In genomic region chr10:99538639-99539038, GRCm38 (mm10) we compare ENCODE assay signal across 29 mouse cellular contexts.
DNase-seq lines count a peak whose midpoint lies in the region; ATAC-seq and TF ChIP-seq lines count a peak whose summit lies in the region.
"Had no signal": no experiment of that assay in that cellular context is flagged by ENCODE, and none has a peak within 500 bp of the region (broad histone marks: within the 10 kb centered on the region; RNA-seq: fewer than 3 reads in every experiment).

No protein-coding gene starts in this region.

- no peak overlapping the region for H3K4me2 ChIP-seq in midbrain, embryonic 14.5 days (ENCODE audit: low read length)
- peak overlapping the region; percentile 38 for H3K4me2 ChIP-seq in myocyte (ENCODE audit: low read depth)
- H3K4me2 ChIP-seq: heart, embryonic 12.5 days; intestine, embryonic 15.5 days; liver, embryonic 12.5 days had no signal

- TF ChIP-seq POLR2A in myocyte (IDR thresholded peaks at IDR 0.05; ENCODE audit: insufficient read length, low read depth), result no peak

- H3K27me3 ChIP-seq in midbrain, embryonic 10.5 days (ENCODE audit: low read depth, poor library complexity, severe bottlenecking), result no peaks in the 10 kb centered on the region
- H3K27me3 ChIP-seq in midbrain, embryonic 14.5 days (ENCODE audit: control insufficient read depth, insufficient read depth, low read length), result no peaks in the 10 kb centered on the region
- no peaks in the 10 kb centered on the region for H3K27me3 ChIP-seq in C2C12 (ENCODE audit: control insufficient read depth, insufficient read depth, insufficient read length)
- H3K27me3 ChIP-seq in myocyte (ENCODE audit: control insufficient read depth, insufficient read depth, insufficient read length), result no peaks in the 10 kb centered on the region
- H3K27me3 ChIP-seq: heart, embryonic 12.5 days; intestine, embryonic 15.5 days; liver, embryonic 12.5 days had no signal

- no peak overlapping the region for H3K4me3 ChIP-seq in midbrain, embryonic 10.5 days
- no peak overlapping the region for H3K4me3 ChIP-seq in midbrain, embryonic 14.5 days (replicated peaks; ENCODE audit: low read depth, low read length)
- H3K4me3 ChIP-seq in C2C12 (ENCODE audit: insufficient read depth, poor library complexity, severe bottlenecking) (no peak overlapping the region), myocyte (no peak overlapping the region)
- H3K4me3 ChIP-seq: gastrocnemius, adult 2 months; heart, adult 2 months; heart, embryonic 12.5 days; intestine, embryonic 15.5 days; liver, embryonic 12.5 days had no signal

- no peaks in the 10 kb centered on the region for H3K36me3 ChIP-seq in midbrain, embryonic 10.5 days
- no peaks in the 10 kb centered on the region for H3K36me3 ChIP-seq in midbrain, embryonic 14.5 days (ENCODE audit: control insufficient read depth, insufficient read depth, low read length)
- H3K36me3 ChIP-seq in C2C12 (ENCODE audit: control insufficient read depth, insufficient read depth) (no peaks in the 10 kb centered on the region), myocyte (ENCODE audit: control insufficient read depth, insufficient read depth) (no peaks in the 10 kb centered on the region)
- H3K36me3 ChIP-seq: heart, embryonic 12.5 days; intestine, embryonic 15.5 days; liver, embryonic 12.5 days had no signal

- H3K9ac ChIP-seq in midbrain, embryonic 14.5 days (replicated peaks; ENCODE audit: low read length), result no peak overlapping the region
- H3K9ac ChIP-seq: heart, embryonic 12.5 days; intestine, embryonic 15.5 days; liver, embryonic 12.5 days; liver, postnatal 0 days had no signal

- TF ChIP-seq CTCF in C2C12 (IDR thresholded peaks at IDR 0.05; ENCODE audit: control insufficient read depth, insufficient read depth, insufficient read length), result no peak

- H3K9me3 ChIP-seq in midbrain, embryonic 10.5 days (replicated peaks), result no peaks in the 10 kb centered on the region
- no peaks in the 10 kb centered on the region for H3K9me3 ChIP-seq in midbrain, embryonic 14.5 days (ENCODE audit: control insufficient read depth, low read length)
- H3K9me3 ChIP-seq: heart, embryonic 12.5 days; intestine, embryonic 15.5 days; liver, embryonic 12.5 days had no signal

- H3K27ac ChIP-seq in midbrain, embryonic 10.5 days (replicated peaks), result 0 out of 2 replicates have a peak overlapping the region, but pooled peaks have one; percentile 6
- no peak overlapping the region for H3K27ac ChIP-seq in midbrain, embryonic 14.5 days (replicated peaks; ENCODE audit: low read depth, low read length)
- H3K27ac ChIP-seq: gastrocnemius, adult 2 months; heart, adult 2 months; intestine, embryonic 15.5 days; liver, embryonic 12.5 days; stomach, postnatal 0 days had no signal

- H3ac ChIP-seq in C2C12 (ENCODE audit: control insufficient read depth, insufficient read length, low read depth), result no peak overlapping the region
- no peak overlapping the region for H3ac ChIP-seq in myocyte (ENCODE audit: control insufficient read depth, insufficient read length)

- H3K79me3 ChIP-seq in C2C12 (ENCODE audit: low read depth), result no peaks in the 10 kb centered on the region

- no peaks in the 10 kb centered on the region for H3K79me2 ChIP-seq in C2C12 (ENCODE audit: control insufficient read depth, insufficient read depth)
- H3K79me2 ChIP-seq in myocyte (ENCODE audit: control insufficient read depth, insufficient read depth), result no peaks in the 10 kb centered on the region

- 68% methylated on average over 5 of the region's 5 CpGs for WGBS in midbrain, embryonic 10.5 days
- WGBS in midbrain, embryonic 14.5 days, result 34% methylated on average over 5 of the region's 5 CpGs

- peaks cover 5% of the 10 kb centered on the region; the same call in 1 of the 2 replicates for H3K4me1 ChIP-seq in midbrain, embryonic 10.5 days
- H3K4me1 ChIP-seq in midbrain, embryonic 14.5 days (ENCODE audit: control insufficient read depth, insufficient read depth, low read length), result no peaks in the 10 kb centered on the region
- H3K4me1 ChIP-seq: heart, embryonic 12.5 days; liver, embryonic 12.5 days had no signal

- peak; percentile 36 for DNase-seq in embryo, embryonic 10.5 days (ENCODE audit: low spot score)
- DNase-seq in embryo, embryonic 9.5 days (ENCODE audit: extremely low spot score), result no peak
- DNase-seq in midbrain, embryonic 10.5 days (ENCODE audit: low spot score), result no peak
- DNase-seq in midbrain, embryonic 14.5 days, result no peak
- no peak for DNase-seq in frontal cortex, postnatal 14 days (ENCODE audit: low spot score in 2 of 2)
- DNase-seq: adrenal gland, adult 8-10 months; cerebellum, adult 8-10 months; cerebellum, postnatal 25 days; gastrocnemius, adult 2 months; heart, adult 2 months; heart, postnatal 4 days; kidney, adult 2 months; kidney, postnatal 36 days; left cerebral cortex, postnatal 4 days; liver, postnatal 0 days; lung, postnatal 4 days; right cerebral cortex, postnatal 4 days; thymus, adult 18-20 months; thymus, postnatal 25 days had no signal

- no peak for ATAC-seq in midbrain, embryonic 14.5 days (ENCODE audit: low FRiP score, low TSS enrichment)
- ATAC-seq: CD4-positive, CD25-positive, alpha-beta regulatory T cell, adult 4 months; forebrain, embryonic 14.5 days; hindbrain, embryonic 16.5 days; intestine, embryonic 15.5 days; liver, embryonic 12.5 days; liver, postnatal 0 days; midbrain, embryonic 16.5 days had no signal

TF ChIP-seq in C2C12, 6 proteins besides CTCF, POLR2A, EP300 and RAD21:
- peak; percentile 15 for TF ChIP-seq MYOD1 (IDR thresholded peaks at IDR 0.05; ENCODE audit: control insufficient read depth, insufficient read length, low read depth)
- no peak for TF ChIP-seq MAX (IDR thresholded peaks at IDR 0.05)
- TF ChIP-seq USF1 (IDR thresholded peaks at IDR 0.05; ENCODE audit: low read depth), result no peak
- no peak for TF ChIP-seq MYOG (IDR thresholded peaks at IDR 0.05; ENCODE audit: control insufficient read depth, extremely low read depth, insufficient read length)
- peak; percentile 22 for TF ChIP-seq FOSL1 (IDR thresholded peaks at IDR 0.05; ENCODE audit: insufficient read depth, low read length, poor library complexity, severe bottlenecking)
- TF ChIP-seq CEBPB (IDR thresholded peaks at IDR 0.05; ENCODE audit: low read depth), result peak; percentile 1
TF ChIP-seq in C2C12: peak in this region for 3.

TF ChIP-seq in myocyte, 11 proteins besides CTCF, POLR2A, EP300 and RAD21:
- TF ChIP-seq POLR2AphosphoS2 (IDR thresholded peaks at IDR 0.05; ENCODE audit: insufficient read length, low read depth) (no peak), MAX (IDR thresholded peaks at IDR 0.05; ENCODE audit: low read depth) (no peak), MYOD1 (IDR thresholded peaks at IDR 0.05; ENCODE audit: control insufficient read depth in 1 of 3, insufficient read length in 2 of 3, low read depth in 2 of 3) (peak in 2 of 3 experiments; percentile 38 to 58), MYOG (IDR thresholded peaks at IDR 0.05; ENCODE audit: control insufficient read depth in 1 of 3, insufficient read depth in 1 of 3, insufficient read length in 2 of 3, low read depth in 2 of 3) (peak in 1 of 3 experiments; percentile 23), SRF (IDR thresholded peaks at IDR 0.05; ENCODE audit: control insufficient read depth, insufficient read length, low read depth) (no peak), REST (IDR thresholded peaks at IDR 0.05; ENCODE audit: insufficient read depth, insufficient read length) (no peak), TCF3 (IDR thresholded peaks at IDR 0.05; ENCODE audit: insufficient read length, low read depth) (no peak), TCF12 (IDR thresholded peaks at IDR 0.05; ENCODE audit: insufficient read depth, poor library complexity, severe bottlenecking) (peak; percentile 41), CEBPB (IDR thresholded peaks at IDR 0.05; ENCODE audit: insufficient read depth, poor library complexity, severe bottlenecking) (0 out of 2 replicates have a peak, but pooled peaks have one; percentile 4), E2F4 (IDR thresholded peaks at IDR 0.05; ENCODE audit: insufficient read depth) (no peak), USF1 (IDR thresholded peaks at IDR 0.05; ENCODE audit: low read depth) (no peak)
